Mouse (Mus musculus): ENCODE data around the gene Anxa11.
"Not testable (repeated sequence)": the region's sequence is repeated elsewhere in the genome, so short reads cannot be mapped to it uniquely, and the experiment has no call there.

Anxa11 gene

GRCm38 (mm10) chr14:25841579-25841978 lies 377 bp upstream of the Anxa11 start:
- no peak for DNase-seq (ENCODE audit: low read depth, low spot score)

DNA sequence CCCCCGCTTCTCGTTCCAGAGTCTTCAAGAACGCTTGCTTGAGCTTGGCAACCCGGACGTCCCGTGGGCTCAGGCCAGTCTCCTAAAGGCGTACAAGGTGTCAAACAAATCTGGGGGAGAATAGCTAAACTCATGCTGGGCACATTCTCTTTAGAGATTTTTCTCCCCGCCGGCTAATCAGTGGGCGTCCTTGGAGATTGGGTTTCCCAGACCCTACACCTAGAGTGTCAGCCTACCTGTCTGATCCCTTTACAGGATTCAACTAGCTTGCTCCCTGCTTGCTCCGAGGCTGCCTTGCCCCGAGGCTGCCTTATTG lies 690 bp downstream of the Anxa11 start:
- no peak for DNase-seq (ENCODE audit: low read depth, low spot score)

GRCm38 (mm10) chr14:25844372-25844771 lies 2.4 kb downstream of the Anxa11 start:
- DNase-seq (ENCODE audit: low read depth, low spot score), result no peak

- no peak for DNase-seq (ENCODE audit: low read depth, low spot score)
Measured at GRCm38 (mm10) chr14:25845832-25846383, 4.0 kb downstream of the Anxa11 start.

DNA sequence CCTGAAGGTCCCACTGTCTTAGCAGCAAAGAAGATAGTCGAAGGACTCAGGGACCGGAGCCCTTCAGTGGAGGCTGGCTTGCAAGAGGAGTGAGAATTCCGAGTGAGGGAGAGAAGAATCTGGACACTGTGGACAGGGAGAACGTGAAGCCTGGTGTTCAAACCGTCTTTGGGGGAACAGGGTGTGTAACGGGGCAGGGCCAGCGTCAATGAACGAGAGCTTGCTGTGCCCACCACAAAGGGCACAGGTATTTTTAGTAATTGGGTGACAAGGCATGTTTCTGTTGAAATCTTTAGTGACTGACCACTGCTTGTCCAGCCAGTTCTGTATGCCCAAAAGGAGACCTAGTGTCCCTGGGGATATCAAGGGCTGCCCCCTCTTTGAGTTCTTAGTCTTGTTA lies 4.6 kb downstream of the Anxa11 start:
- DNase-seq (ENCODE audit: low read depth, low spot score), result no peak

GRCm38 (mm10) chr14:25847660-25848059 lies 5.7 kb downstream of the Anxa11 start:
- no peak for DNase-seq (ENCODE audit: low read depth, low spot score)

- DNase-seq (ENCODE audit: low read depth, low spot score), result no peak
Measured at GRCm38 (mm10) chr14:25848237-25848636, 6.3 kb downstream of the Anxa11 start.

- not testable (repeated sequence) for DNase-seq (ENCODE audit: low read depth, low spot score)
Measured at GRCm38 (mm10) chr14:25848708-25849107, 6.8 kb downstream of the Anxa11 start.

DNA sequence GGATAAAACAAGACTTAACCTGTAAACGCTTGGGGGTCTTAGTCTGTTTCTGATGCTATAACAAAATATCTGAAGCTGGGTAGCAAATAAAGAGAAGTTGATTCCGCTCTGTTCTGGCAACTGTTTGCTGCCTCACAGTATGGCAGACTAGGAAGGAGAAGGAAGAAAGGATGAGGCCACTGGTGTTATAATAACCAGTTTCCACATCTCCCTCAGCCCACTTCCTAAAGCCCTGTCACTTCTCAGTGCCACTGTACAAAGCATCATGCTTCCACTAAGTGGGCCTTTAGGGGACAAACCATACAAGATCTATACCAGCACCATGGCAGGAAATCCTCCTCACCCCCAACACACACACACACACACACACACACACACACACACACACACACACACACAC lies 8.5 kb downstream of the Anxa11 start:
- no peak for DNase-seq (ENCODE audit: low read depth, low spot score)

DNA sequence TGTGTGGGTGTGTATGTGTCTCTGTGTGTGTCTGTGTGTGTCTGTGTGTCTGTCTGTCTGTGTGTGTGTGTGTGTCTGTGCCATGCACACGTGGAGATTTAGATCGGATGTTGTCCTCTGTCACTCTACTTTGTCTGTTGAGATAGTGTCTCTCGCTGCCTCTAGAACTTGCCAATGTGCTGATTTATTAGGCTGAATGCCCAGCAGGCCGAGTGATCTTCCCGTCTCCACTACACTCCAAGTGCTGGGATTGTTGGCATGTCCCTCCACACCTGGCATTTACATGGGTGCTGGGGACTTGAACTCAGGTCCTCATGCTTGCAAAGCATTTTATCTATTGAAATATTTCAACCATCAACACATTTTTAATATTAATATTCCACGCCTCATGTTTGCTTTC lies 9.2 kb downstream of the Anxa11 start:
- no peak for DNase-seq (ENCODE audit: low read depth, low spot score)

DNA sequence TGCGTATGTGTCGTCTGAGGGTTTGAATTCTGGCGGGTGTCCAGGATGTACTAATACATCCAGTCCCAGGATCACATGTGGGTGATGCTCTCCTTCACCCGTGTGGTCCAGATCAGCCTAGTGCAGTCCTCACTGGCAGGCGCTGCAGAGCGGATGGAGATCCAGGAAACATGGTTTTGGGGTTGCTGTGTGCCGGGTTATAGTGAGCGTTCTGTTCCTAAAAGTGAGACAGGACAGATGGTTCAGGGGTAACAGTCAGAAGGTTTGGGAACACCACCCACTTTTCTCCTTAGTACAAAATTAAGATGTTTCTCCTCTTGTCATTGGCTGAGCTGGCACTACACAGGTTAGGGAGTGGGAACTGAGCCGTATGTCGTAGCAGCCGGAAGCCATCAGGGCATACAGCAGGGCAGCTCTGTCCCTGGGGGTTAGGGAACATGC lies 10.2 kb downstream of the Anxa11 start:
- DNase-seq (ENCODE audit: low read depth, low spot score), result no peak

DNA sequence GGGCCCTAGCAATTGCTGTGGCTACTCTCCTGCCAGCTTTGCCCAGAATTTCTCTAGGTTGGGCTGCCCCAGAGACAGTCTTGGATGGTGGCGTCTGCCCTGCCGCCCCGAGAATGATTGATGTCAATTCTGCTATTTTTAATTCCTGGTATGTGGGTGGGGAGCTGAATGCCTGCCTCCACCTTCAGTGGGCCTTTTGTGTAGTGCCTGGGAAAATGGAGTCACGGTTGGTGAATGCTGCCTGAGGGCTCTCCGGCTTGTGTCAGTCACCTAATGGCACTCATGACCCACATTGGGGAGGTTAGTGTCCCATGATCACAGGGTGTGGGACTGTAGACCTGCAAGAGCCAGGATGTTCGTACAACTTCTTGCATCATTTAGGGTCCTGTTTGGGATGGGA lies 11.3 kb downstream of the Anxa11 start:
- no peak for DNase-seq (ENCODE audit: low read depth, low spot score)

- DNase-seq (ENCODE audit: low read depth, low spot score), result no peak
Measured at GRCm38 (mm10) chr14:25853717-25854452, 11.9 kb downstream of the Anxa11 start.

DNA sequence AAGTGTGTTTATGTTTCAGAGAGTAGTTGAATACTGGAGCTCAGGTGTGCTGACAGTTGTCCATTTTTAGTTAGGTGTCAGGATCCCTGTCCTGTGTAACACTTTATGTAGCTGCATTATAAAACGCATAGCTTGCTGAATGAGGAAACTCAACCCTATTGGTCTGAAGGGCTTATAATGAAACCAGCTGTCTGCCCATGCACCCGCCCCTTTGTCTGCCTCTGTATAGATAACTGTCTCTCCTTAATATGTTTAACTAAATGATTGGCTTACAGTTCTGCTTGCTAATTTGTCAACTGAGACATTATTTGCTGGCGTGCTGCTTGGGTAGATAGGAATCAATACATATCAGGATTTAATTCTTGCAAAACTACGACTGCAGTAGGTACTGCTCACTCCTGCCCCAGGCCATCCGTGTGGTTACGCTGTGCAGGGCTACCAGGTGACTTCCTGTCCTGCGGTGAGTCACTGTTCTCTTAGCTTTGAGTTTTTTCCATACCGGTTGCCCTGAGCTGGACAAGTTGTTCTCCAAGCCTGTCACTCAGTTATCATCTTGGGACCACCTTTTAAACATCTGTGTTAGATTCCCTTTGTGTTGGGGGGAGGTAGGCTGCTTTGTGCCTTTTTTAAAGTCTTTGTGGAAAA lies 13.4 kb downstream of the Anxa11 start:
- no peak for DNase-seq (ENCODE audit: low read depth, low spot score)

- no peak for DNase-seq (ENCODE audit: low read depth, low spot score)
Measured at GRCm38 (mm10) chr14:25857168-25857621, 15.2 kb downstream of the Anxa11 start.

DNA sequence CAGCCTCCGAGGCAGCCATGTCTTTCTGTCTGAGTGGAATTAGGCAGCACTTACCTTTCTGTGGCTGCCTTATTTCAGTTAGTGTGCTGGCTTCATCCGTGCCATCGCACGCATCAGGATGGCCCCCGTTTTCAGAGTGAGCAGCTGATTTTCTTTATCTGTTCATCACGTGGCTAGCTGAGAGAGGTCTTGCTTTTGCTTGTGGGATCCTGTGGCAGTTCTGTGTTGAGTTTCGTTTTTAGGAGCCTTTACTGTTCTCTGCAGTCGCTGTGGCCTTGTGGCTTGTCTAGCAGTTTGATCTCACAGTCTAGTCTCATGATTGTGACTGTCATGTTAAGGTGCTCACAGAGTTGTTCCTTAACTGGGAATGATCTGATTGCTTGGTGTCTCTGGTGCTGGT lies 16.0 kb downstream of the Anxa11 start:
- DNase-seq (ENCODE audit: low read depth, low spot score), result no peak

DNA sequence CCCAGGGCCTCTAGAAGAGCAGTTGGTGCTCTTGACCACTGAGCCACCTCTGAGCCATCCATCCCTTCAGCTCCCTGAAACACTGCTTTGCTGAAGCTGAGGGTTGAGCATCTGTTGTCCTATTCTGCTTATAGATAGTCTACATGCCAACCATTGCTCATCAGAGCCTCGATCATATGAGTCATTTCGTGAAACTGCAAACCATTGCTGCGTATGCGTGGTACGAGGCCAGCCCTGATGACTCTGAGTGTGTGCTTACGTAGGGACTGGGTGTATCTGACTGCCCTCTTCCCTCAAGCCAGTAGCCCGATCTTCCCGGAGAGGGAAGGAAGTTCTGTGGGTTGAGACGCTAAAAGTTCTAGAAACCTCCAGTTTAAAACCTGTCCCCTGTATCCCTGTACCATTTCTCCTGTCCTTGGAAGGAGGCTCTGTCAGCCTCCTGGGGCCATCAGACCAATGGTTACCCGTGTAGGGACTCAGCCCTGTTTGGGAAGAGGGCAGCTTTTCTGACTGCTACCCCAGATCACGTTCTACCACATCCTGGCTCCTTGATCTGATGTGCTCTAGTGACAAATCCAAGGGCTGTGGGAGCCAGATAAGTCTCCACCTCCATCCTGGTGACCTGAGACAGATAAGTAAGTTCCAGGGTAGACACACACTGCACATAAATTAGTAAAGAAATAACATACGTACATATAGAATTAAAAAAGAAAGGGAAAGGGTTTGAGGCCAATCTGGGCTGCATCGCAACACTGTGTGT lies 20.0 kb downstream of the Anxa11 start:
- DNase-seq (ENCODE audit: low read depth, low spot score), result no peak

DNA sequence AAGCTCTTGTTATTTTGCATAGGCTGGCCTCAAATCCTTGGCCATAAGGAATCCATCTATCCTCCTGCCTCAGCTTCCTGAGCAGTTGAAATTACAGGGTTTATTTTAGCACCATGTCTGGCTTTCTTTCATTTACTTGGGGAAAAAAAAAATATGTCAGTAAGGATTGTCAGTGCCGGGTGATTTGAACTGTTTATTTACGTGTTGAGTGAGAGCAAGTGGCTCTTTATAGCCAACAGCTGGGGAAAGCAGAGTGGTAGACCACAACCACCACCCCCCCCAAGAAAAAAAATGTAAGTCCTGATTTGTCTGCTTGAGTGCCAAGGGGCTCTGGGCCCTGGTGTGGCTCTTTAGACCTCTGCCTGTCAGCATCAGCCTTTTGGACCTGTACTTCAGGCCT lies 21.8 kb downstream of the Anxa11 start:
- DNase-seq (ENCODE audit: low read depth, low spot score), result no peak

- DNase-seq (ENCODE audit: low read depth, low spot score), result no peak
Measured at GRCm38 (mm10) chr14:25865251-25865650, 23.3 kb downstream of the Anxa11 start.

GRCm38 (mm10) chr14:25866384-25866783 lies 24.4 kb downstream of the Anxa11 start:
- no peak for DNase-seq (ENCODE audit: low read depth, low spot score)

DNA sequence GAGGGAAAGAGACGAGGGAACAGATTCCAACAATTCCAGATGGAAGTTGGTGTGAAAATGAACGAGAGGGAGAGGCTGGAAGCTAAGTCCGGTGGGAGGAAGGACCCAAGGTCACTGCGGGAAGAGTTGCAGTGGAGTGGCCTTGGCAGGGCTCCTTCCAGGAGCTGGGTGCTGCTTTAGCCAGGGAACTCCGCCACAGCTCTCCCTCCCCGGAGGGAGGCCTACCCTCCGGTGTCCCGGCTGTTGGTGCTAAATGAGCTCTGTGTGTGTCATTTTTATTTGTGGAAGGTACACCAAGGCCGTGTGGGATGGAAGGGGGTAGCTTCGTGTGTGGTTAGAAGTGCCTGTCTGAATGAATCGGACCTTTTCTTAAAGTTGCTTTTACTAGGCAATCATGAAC lies 24.9 kb downstream of the Anxa11 start:
- no peak for DNase-seq (ENCODE audit: low read depth, low spot score)

- no peak for DNase-seq (ENCODE audit: low read depth, low spot score)
Measured at GRCm38 (mm10) chr14:25867834-25868233, 25.9 kb downstream of the Anxa11 start.

All from forelimb bud, embryonic 11.5 days (tissue).